Mouse (Mus musculus) heart, adult 2 months (tissue): ENCODE measurements around the gene Gm17622. TPM values are rescaled to one million over a fixed set of nuclear protein-coding genes. Genes with fewer than 3 reads are reported as not detected.

Experiments
- DNase-seq, 2 experiments: peaks; one replicate each; pipeline ENCODE4 v3.0.0; 2021
- H3K27ac ChIP-seq: fragments of 200-600 bp; 2 replicates; pipeline ENCODE4 v1.8.1; 2022
- H3K27me3 ChIP-seq: fragments of 200-500 bp; 2 replicates; pipeline ENCODE4 v1.6.1; 2012; ENCODE audit warnings: mild to moderate bottlenecking, low read length, inconsistent platforms, mixed read lengths; ENCODE audit not compliant: control insufficient read depth, insufficient read depth
- H3K36me3 ChIP-seq: fragments of 200-500 bp; 2 replicates; pipeline ENCODE4 v1.6.1; 2012; ENCODE audit warnings: low read length, inconsistent platforms; ENCODE audit not compliant: control insufficient read depth, insufficient read depth
- H3K4me1 ChIP-seq: fragments of 200-500 bp; 2 replicates; pipeline ENCODE4 v1.6.1; 2011; ENCODE audit warnings: low read length; ENCODE audit not compliant: control insufficient read depth, insufficient read depth
- H3K4me3 ChIP-seq: fragments of 200-600 bp; 2 replicates; pipeline ENCODE4 v1.8.1; 2022
- H3K79me2 ChIP-seq: fragments of 200-500 bp; replicated peaks from 2 replicates; pipeline ENCODE4 v1.6.1; 2012; ENCODE audit warnings: mild to moderate bottlenecking, inconsistent platforms, low read length, moderate library complexity, mixed read lengths; ENCODE audit not compliant: control insufficient read depth, insufficient read depth
- H3K9ac ChIP-seq: fragments of 200-500 bp; 2 replicates; pipeline ENCODE4 v1.6.1; 2012; ENCODE audit warnings: low read depth, mild to moderate bottlenecking, control low read depth, inconsistent platforms, low read length, mixed read lengths
- CTCF ChIP-seq: fragments of 200-600 bp; IDR thresholded peaks from 2 replicates; pipeline ENCODE4 v1.8.1; 2022; ENCODE audit warnings: antibody characterized with exemption, mild to moderate bottlenecking, moderate library complexity
- EP300 ChIP-seq: fragments of 200-500 bp; IDR thresholded peaks from 2 replicates; pipeline ENCODE4 v1.6.1; 2011; ENCODE audit warnings: low read depth, low read length, control low read depth; ENCODE audit not compliant: insufficient read depth
- POLR2A ChIP-seq: fragments of 200-500 bp; IDR thresholded peaks from 2 replicates; pipeline ENCODE4 v1.6.1; 2011; ENCODE audit warnings: mild to moderate bottlenecking, low read depth, low read length, control low read depth; ENCODE audit not compliant: insufficient read depth
- WGBS: fragments of 180-500 bp; shearing (Covaris S2); methylation state at CpG from one replicate; pipeline ENCODE4 v1.1.7; 2018; 5-methylcytosine and 5-hydroxymethylcytosine counted together
- intact Hi-C: fragments of 180-260 bp; cut with DNase I; formaldehyde crosslinking; loops from one replicate; pipeline ENCODE4 v1.15.1; 2025
- polyA plus RNA-seq: library from polyadenylated mRNA; depleted of rRNA; stranded (reverse); fragments of >200 nt; gene quantifications from 2 replicates; pipeline ENCODE4 v1.2.3, GENCODE M21; 2012
- total RNA-seq, 2 experiments: library from RNA; stranded (reverse); gene quantifications; 2 replicates each; pipeline ENCODE4 v1.2.3; 2021

Gene Gm17622
- total and polyA plus RNA-seq, 3 experiments, result not detected

- intact Hi-C loops, result no loop called here
- DNase-seq, result no peak
- Histone ChIP-seq H3K27me3 (no peaks in the 10 kb centered on the region), H3K36me3 (no peaks in the 10 kb centered on the region), H3K4me1 (no peaks in the 10 kb centered on the region), H3K9ac (no peak within 1 kb of the TSS), H3K27ac (no peak within 1 kb of the TSS), H3K4me3 (no peak within 1 kb of the TSS), H3K79me2 (no peaks in the 10 kb centered on the region)
- 88% methylated on average over 14 of the region's 14 CpGs for WGBS
- TF ChIP-seq CTCF (no peak), POLR2A (no peak), EP300 (no peak)
These were observed 19.6 kb upstream of the Gm17622 start, which contains the start of gene Ankdd1b for GRCm38 (mm10) chr13:96470957-96471356. Gene Ankdd1b, minus strand, starts transcription at chr13:96471198.

DNA sequence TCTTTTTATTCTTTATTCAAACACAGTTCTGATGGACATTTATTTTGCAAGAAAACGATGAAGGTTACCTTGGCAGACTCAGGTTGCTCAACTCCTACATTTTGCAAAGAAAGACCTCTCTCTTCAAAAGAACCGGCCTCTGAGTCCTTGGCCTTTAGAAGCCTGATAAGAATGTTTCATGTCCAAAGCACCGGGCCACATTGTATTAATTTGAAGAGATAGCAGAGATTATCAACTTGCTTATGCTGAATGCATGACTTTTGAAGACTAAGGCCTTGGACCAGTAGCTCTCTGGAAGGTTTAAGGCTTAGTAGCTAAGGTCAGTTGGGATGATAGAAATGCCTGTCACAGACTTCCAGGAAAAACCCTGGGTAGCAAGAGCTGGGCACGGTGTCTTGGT lies 13.3 kb upstream of the Gm17622 start:
- no peaks in the 10 kb centered on the region for H3K4me1 ChIP-seq
- intact Hi-C loops, result no loop called here
- DNase-seq, result no peak
- no peak overlapping the region for H3K4me3 ChIP-seq
- WGBS, result 87% methylated on average over 4 of the region's 4 CpGs
- H3K27me3 ChIP-seq, result no peaks in the 10 kb centered on the region
- H3K36me3 ChIP-seq, result no peaks in the 10 kb centered on the region
- TF ChIP-seq EP300, result no peak
- TF ChIP-seq CTCF, result no peak
- no peak for TF ChIP-seq POLR2A
- no peak overlapping the region for H3K27ac ChIP-seq
- H3K79me2 ChIP-seq, result no peaks in the 10 kb centered on the region
- H3K9ac ChIP-seq, result no peak overlapping the region

- no peak overlapping the region for H3K27ac ChIP-seq
- DNase-seq, result no peak
- no peaks in the 10 kb centered on the region for H3K36me3 ChIP-seq
- WGBS, result 95% methylated on average over 1 of the region's 1 CpGs
- H3K9ac ChIP-seq, result no peak overlapping the region
- intact Hi-C loops, result no loop called here
- H3K27me3 ChIP-seq, result no peaks in the 10 kb centered on the region
- no peaks in the 10 kb centered on the region for H3K79me2 ChIP-seq
- TF ChIP-seq POLR2A, result no peak
- TF ChIP-seq CTCF, result no peak
- TF ChIP-seq EP300, result no peak
- H3K4me3 ChIP-seq, result no peak overlapping the region
- no peaks in the 10 kb centered on the region for H3K4me1 ChIP-seq
These were observed 11.5 kb upstream of the Gm17622 start for GRCm38 (mm10) chr13:96478991-96479390.

- Histone ChIP-seq H3K79me2 (no peaks in the 10 kb centered on the region), H3K27me3 (no peaks in the 10 kb centered on the region), H3K9ac (no peak overlapping the region), H3K4me1 (peaks cover 3% of the 10 kb centered on the region), H3K27ac (no peak overlapping the region), H3K36me3 (no peaks in the 10 kb centered on the region), H3K4me3 (no peak overlapping the region)
- no peak for TF ChIP-seq CTCF
- TF ChIP-seq POLR2A, result no peak
- TF ChIP-seq EP300, result no peak
- intact Hi-C loops, result no loop called here
- WGBS, result 37% methylated on average over 6 of the region's 6 CpGs
- no peak for DNase-seq
These were observed 3.3 kb upstream of the Gm17622 start for GRCm38 (mm10) chr13:96487230-96487629.

GRCm38 (mm10) chr13:96487968-96488367 lies 2.6 kb upstream of the Gm17622 start:
- no peak overlapping the region for H3K9ac ChIP-seq
- intact Hi-C loops, result no loop called here
- no peaks in the 10 kb centered on the region for H3K36me3 ChIP-seq
- H3K27me3 ChIP-seq, result no peaks in the 10 kb centered on the region
- H3K27ac ChIP-seq, result no peak overlapping the region
- TF ChIP-seq EP300 (no peak), CTCF (no peak), POLR2A (no peak)
- peaks cover 3% of the 10 kb centered on the region for H3K4me1 ChIP-seq
- 92% methylated on average over 6 of the region's 6 CpGs for WGBS
- DNase-seq, result no peak
- no peak overlapping the region for H3K4me3 ChIP-seq
- no peaks in the 10 kb centered on the region for H3K79me2 ChIP-seq

- no peaks in the 10 kb centered on the region for H3K36me3 ChIP-seq
- H3K27ac ChIP-seq, result peak overlapping the region; percentile 19; the same call in 1 of the 2 replicates
- TF ChIP-seq CTCF (no peak), EP300 (no peak)
- 0 out of 2 replicates have a peak overlapping the region, but pooled peaks have one; percentile 16 for H3K9ac ChIP-seq
- H3K79me2 ChIP-seq, result no peaks in the 10 kb centered on the region
- DNase-seq, result no peak
- no peaks in the 10 kb centered on the region for H3K27me3 ChIP-seq
- H3K4me3 ChIP-seq, result no peak overlapping the region
- 47% methylated on average over 8 of the region's 8 CpGs for WGBS
- H3K4me1 ChIP-seq, result peaks cover 3% of the 10 kb centered on the region
- intact Hi-C loops, result loop anchor here (5.0 kb wide), 1 partner anchor 64 kb away; no protein-coding TSS in a partner anchor
These were observed 6.1 kb downstream of the Gm17622 start for GRCm38 (mm10) chr13:96496630-96497029.
